Mouse (Mus musculus): ENCODE results near the gene Wdcp. TPM values are rescaled to one million over a fixed set of nuclear protein-coding genes. Genes with fewer than 3 reads are reported as not detected.
"Not testable (repeated sequence)": the region's sequence is repeated elsewhere in the genome, so short reads cannot be mapped to it uniquely, and the experiment has no call there.

The Wdcp gene
- polyA plus RNA-seq (2014; fragmentation: Nextera tagmentation; extraction: Ambion mirVana): 10.4 and 11.1 TPM in 2 replicates

DNA sequence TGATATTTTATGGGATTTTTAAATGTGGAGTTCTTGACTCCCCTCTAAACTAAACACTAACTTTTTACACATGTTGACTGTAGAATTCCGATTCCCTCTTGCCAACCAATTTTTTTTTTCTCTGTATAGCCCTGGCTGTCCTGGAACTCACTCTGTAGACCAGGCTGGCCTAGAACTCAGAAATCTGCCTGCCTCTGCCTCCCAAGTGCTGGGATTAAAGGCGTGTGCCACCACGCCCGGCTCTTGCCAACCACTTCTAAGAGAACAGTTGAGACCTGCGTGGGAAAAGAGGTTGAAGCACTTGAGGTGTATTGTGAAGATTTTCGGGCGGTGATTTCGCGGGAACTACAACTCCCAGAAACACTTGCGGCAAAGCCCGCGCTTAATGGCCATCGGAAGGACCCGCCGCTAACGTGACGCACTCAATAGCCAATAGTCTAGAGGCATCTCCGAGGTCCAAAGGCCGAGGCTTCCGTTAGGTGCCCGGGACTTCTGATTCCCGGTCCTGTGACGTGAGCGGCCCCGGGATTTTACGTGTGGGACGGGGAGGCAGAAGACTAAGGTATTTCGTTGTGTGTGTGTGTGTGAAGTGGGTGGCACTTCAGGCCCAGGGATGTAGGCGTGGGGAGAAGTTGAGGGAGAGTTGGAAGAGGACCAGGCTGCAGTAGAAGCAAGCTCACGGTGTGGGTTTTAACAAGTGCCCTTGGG, at the start of gene Wdcp:
Gene Wdcp, plus strand, starts transcription at position 414 of the 708 bp plus-strand sequence.
- Histone ChIP-seq H3K4me2 (replicated peaks) (peak within 1 kb of the TSS; percentile 80), H3K9me3 (ENCODE audit: control insufficient read depth, low read length) (no peaks in the 10 kb centered on the region), H3K4me3 (replicated peaks; ENCODE audit: low read length) (peak within 1 kb of the TSS; percentile 52), H3K9ac (peak within 1 kb of the TSS; percentile 54), H3K36me3 (replicated peaks; ENCODE audit: control insufficient read depth, insufficient read depth) (no peaks in the 10 kb centered on the region), H3K27ac (peak within 1 kb of the TSS; percentile 38; the same call in 1 of the 2 replicates), H3K4me1 (replicated peaks; ENCODE audit: control insufficient read depth, insufficient read depth, low read length) (peaks cover 16% of the 10 kb centered on the region), H3K27me3 (ENCODE audit: control insufficient read depth, insufficient read depth, low read length) (0 out of 2 replicates have a peak, but pooled peaks cover 13% of the 10 kb centered on the region)
- 1% methylated on average over 30 of the region's 30 CpGs for WGBS
- ATAC-seq (ENCODE audit: low FRiP score) (peak; percentile 93), DNase-seq (ENCODE audit: low spot score) (peak; percentile 92)

GRCm38 (mm10) chr12:4793718-4794117, 49.4 kb upstream of the Wdcp start:
- no peaks in the 10 kb centered on the region for H3K4me1 ChIP-seq (replicated peaks; ENCODE audit: control insufficient read depth, insufficient read depth, low read length)
- no peaks in the 10 kb centered on the region for H3K9me3 ChIP-seq (ENCODE audit: control insufficient read depth, low read length)
- H3K9ac ChIP-seq: no peak overlapping the region
- H3K27me3 ChIP-seq (ENCODE audit: control insufficient read depth, insufficient read depth, low read length): no peaks in the 10 kb centered on the region
- no peak overlapping the region for H3K4me3 ChIP-seq (replicated peaks; ENCODE audit: low read length)
- DNase-seq (ENCODE audit: low spot score): no peak
- H3K27ac ChIP-seq: no peak overlapping the region
- WGBS: 67% methylated on average over 1 of the region's 1 CpGs
- no peak overlapping the region for H3K4me2 ChIP-seq (replicated peaks)
- no peak for ATAC-seq (ENCODE audit: low FRiP score)
- no peaks in the 10 kb centered on the region for H3K36me3 ChIP-seq (replicated peaks; ENCODE audit: control insufficient read depth, insufficient read depth)

- H3K9me3 ChIP-seq (ENCODE audit: control insufficient read depth, low read length); ATAC-seq (ENCODE audit: low FRiP score); DNase-seq (ENCODE audit: low spot score); H3K4me1 ChIP-seq (replicated peaks; ENCODE audit: control insufficient read depth, insufficient read depth, low read length); H3K9ac ChIP-seq; H3K27ac ChIP-seq; H3K36me3 ChIP-seq (replicated peaks; ENCODE audit: control insufficient read depth, insufficient read depth); H3K4me3 ChIP-seq (replicated peaks; ENCODE audit: low read length); H3K4me2 ChIP-seq (replicated peaks); H3K27me3 ChIP-seq (ENCODE audit: control insufficient read depth, insufficient read depth, low read length): not testable (repeated sequence)
- WGBS: 88% methylated on average over 6 of the region's 6 CpGs
These were observed 45.6 kb upstream of the Wdcp start for GRCm38 (mm10) chr12:4797471-4797870.

GRCm38 (mm10) chr12:4811036-4811435, 32.1 kb upstream of the Wdcp start:
- Histone ChIP-seq H3K4me2 (replicated peaks) (no peak overlapping the region), H3K9me3 (ENCODE audit: control insufficient read depth, low read length) (no peaks in the 10 kb centered on the region), H3K4me1 (replicated peaks; ENCODE audit: control insufficient read depth, insufficient read depth, low read length) (no peaks in the 10 kb centered on the region), H3K4me3 (replicated peaks; ENCODE audit: low read length) (no peak overlapping the region), H3K9ac (no peak overlapping the region), H3K36me3 (replicated peaks; ENCODE audit: control insufficient read depth, insufficient read depth) (no peaks in the 10 kb centered on the region), H3K27me3 (ENCODE audit: control insufficient read depth, insufficient read depth, low read length) (no peaks in the 10 kb centered on the region), H3K27ac (no peak overlapping the region)
- 82% methylated on average over 4 of the region's 4 CpGs for WGBS
- DNase-seq (ENCODE audit: low spot score): no peak
- ATAC-seq (ENCODE audit: low FRiP score): no peak

DNA sequence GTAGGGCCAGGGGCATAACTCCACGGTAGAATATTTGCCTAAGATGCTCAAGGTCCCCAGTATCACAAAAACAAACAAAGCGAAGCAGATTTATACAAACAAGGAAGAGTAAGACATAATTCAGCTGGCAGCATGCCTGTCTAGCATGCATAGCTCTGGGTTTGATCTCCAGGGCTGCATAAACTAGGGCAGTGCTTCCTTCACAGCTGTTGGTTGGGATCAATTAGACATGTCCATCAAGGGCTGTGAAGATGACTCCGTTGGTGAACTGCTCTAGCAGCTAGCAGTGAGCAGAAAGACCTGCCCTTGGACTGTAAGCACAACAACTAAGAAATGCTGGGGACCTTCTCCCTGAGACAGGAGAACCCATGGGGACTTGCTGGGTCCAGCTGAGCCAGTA, 31.4 kb upstream of the Wdcp start:
- Histone ChIP-seq H3K27ac (no peak overlapping the region), H3K4me3 (replicated peaks; ENCODE audit: low read length) (no peak overlapping the region), H3K4me1 (replicated peaks; ENCODE audit: control insufficient read depth, insufficient read depth, low read length) (peaks cover 6% of the 10 kb centered on the region; the same call in 1 of the 2 replicates), H3K27me3 (ENCODE audit: control insufficient read depth, insufficient read depth, low read length) (no peaks in the 10 kb centered on the region), H3K9ac (no peak overlapping the region), H3K9me3 (ENCODE audit: control insufficient read depth, low read length) (no peaks in the 10 kb centered on the region), H3K36me3 (replicated peaks; ENCODE audit: control insufficient read depth, insufficient read depth) (no peaks in the 10 kb centered on the region), H3K4me2 (replicated peaks) (no peak overlapping the region)
- 76% methylated on average over 3 of the region's 3 CpGs for WGBS
- DNase-seq (ENCODE audit: low spot score): no peak
- ATAC-seq (ENCODE audit: low FRiP score): no peak

DNA sequence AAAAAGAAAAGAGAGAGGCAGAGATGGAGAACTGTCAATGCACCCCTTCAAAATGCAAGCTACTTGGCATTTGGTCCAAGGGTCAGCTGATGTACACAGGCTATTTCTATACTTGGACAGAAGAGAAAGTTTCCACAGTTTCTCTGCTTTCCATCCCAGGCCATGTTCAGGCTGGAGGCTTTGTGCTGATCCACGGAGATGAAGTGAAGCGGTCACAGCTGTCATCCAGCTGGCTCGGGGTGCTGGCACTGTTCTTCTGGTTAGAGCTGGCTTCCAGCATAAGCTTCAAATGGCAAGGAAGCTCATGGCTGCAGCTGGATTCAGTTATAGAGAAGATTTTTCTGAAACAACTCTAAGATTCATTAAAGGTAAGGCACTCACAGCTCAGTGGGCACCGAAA, 29.5 kb upstream of the Wdcp start:
- 88% methylated on average over 4 of the region's 4 CpGs for WGBS
- Histone ChIP-seq H3K36me3 (replicated peaks; ENCODE audit: control insufficient read depth, insufficient read depth) (no peaks in the 10 kb centered on the region), H3K4me3 (replicated peaks; ENCODE audit: low read length) (no peak overlapping the region), H3K9ac (no peak overlapping the region), H3K4me1 (replicated peaks; ENCODE audit: control insufficient read depth, insufficient read depth, low read length) (peaks cover 13% of the 10 kb centered on the region), H3K27ac (no peak overlapping the region), H3K4me2 (replicated peaks) (no peak overlapping the region), H3K9me3 (ENCODE audit: control insufficient read depth, low read length) (no peaks in the 10 kb centered on the region), H3K27me3 (ENCODE audit: control insufficient read depth, insufficient read depth, low read length) (no peaks in the 10 kb centered on the region)
- ATAC-seq (ENCODE audit: low FRiP score) (no peak), DNase-seq (ENCODE audit: low spot score) (no peak)

DNA sequence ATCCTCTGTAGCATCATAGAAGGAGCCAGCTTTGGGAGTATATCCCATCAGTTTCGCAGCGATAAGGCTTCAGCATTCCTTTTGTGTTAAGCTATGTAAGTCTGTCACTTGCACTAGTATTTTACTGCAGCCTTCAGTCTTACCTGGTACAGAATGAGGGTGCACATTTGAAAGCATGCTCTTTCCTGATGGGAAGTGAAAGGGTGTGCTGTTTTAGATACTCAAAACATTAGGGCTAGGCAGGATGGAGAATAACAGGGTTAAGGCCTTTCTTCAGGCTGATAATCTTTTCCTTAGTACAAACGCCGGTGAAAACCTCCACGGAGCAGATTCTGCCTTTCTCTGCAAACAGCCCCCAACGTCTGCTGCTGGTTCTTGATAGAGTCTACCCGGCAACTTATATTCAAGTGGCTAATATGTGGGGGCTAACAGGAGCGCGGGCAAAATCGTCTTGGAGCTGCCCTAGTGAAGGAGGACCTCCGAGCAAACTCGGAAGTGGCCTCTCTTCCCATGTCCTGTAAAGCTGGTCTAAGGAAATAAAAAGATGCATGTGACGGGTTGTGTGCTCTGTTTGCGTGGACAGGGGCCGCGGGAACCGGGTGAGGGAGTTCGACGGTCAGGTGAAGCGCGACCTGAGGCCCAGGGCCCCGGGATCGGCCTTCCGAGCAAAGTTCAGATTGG, 26.3 kb upstream of the Wdcp start:
- H3K27ac ChIP-seq: peak overlapping the region; percentile 81
- peaks cover 19% of the 10 kb centered on the region for H3K36me3 ChIP-seq (replicated peaks; ENCODE audit: control insufficient read depth, insufficient read depth)
- peak overlapping the region; percentile 67 for H3K4me3 ChIP-seq (replicated peaks; ENCODE audit: low read length)
- H3K27me3 ChIP-seq (ENCODE audit: control insufficient read depth, insufficient read depth, low read length): no peaks in the 10 kb centered on the region
- ATAC-seq (ENCODE audit: low FRiP score): peak; percentile 82
- 10% methylated on average over 24 of the region's 24 CpGs for WGBS
- no peak for DNase-seq (ENCODE audit: low spot score)
- H3K4me2 ChIP-seq (replicated peaks): peak overlapping the region; percentile 73
- peak overlapping the region; percentile 66 for H3K9ac ChIP-seq
- H3K4me1 ChIP-seq (replicated peaks; ENCODE audit: control insufficient read depth, insufficient read depth, low read length): peaks cover 18% of the 10 kb centered on the region
- H3K9me3 ChIP-seq (ENCODE audit: control insufficient read depth, low read length): no peaks in the 10 kb centered on the region

DNA sequence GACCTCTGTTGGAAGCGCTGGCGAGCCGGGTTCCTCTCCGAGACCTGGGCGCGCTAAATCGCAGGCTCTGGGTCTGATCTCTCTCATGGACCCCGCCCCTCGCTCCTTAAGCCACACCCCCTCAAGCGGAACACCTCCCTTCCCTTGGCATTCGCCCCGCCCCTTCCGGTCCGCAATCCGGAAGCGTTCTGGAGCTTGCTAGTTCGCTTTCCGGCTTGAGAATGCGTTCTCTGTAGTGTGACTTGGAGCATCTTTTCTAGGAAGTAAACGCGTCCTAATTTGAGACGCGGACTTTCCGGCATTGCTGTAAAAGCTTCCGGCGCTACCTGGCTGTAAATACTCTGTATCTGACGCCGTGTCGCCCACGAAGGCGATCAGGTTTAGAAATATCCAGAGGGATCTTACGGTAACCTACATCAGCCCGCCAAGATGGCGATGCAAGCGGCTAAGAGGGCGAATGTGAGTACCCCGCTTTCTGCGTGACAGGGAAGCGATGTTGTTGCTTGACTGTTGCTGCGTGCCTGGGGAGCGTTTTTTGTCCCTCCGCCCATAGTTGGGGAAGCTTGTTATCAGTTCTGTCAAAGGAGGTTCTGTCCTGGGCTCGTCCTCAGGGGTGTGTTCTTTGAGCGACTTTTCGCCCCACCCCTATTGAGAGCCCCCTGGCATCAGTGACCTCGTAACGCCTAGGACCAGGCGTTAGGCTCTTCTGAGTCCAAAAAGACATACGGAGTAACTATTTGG, 25.6 kb upstream of the Wdcp start, which contains the start of gene Sf3b6:
Gene Sf3b6, plus strand, starts transcription at position 184 of the 741 bp plus-strand sequence.
- Histone ChIP-seq H3K27me3 (ENCODE audit: control insufficient read depth, insufficient read depth, low read length) (no peaks in the 10 kb centered on the region), H3K36me3 (replicated peaks; ENCODE audit: control insufficient read depth, insufficient read depth) (peaks cover 26% of the 10 kb centered on the region), H3K4me3 (replicated peaks; ENCODE audit: low read length) (peak within 1 kb of the TSS; percentile 67), H3K4me1 (replicated peaks; ENCODE audit: control insufficient read depth, insufficient read depth, low read length) (peaks cover 18% of the 10 kb centered on the region), H3K9ac (peak within 1 kb of the TSS; percentile 66), H3K4me2 (replicated peaks) (peak within 1 kb of the TSS; percentile 73), H3K9me3 (ENCODE audit: control insufficient read depth, low read length) (no peaks in the 10 kb centered on the region), H3K27ac (peak within 1 kb of the TSS; percentile 81)
- WGBS: under 1% methylated on average over 49 of the region's 49 CpGs
- peak; percentile 98 for ATAC-seq (ENCODE audit: low FRiP score)
- peak; percentile 98 for DNase-seq (ENCODE audit: low spot score)

DNA sequence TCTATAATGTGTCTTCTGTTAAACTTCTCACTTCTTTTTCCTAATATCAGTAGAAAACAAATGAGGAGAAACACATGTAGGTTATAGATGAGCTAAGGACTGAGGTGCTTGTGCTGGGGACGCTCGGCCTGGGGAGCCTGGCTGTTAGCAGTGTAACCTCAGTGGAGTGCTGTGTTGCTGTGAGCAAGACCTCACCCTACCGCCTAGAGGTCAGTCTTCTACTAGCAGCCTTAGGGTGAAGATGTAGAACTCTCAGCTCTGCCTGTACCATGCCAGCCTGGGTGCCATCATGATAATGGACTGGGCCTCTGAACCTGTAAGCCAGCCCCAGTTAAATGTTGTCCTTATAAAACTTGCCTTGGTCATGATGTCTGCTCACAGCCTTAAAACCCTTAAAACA, 15.8 kb upstream of the Wdcp start:
- ATAC-seq (ENCODE audit: low FRiP score) (no peak), DNase-seq (ENCODE audit: low spot score) (no peak)
- no peaks in the 10 kb centered on the region for H3K9me3 ChIP-seq (ENCODE audit: control insufficient read depth, low read length)
- H3K4me1 ChIP-seq (replicated peaks; ENCODE audit: control insufficient read depth, insufficient read depth, low read length): no peaks in the 10 kb centered on the region
- no peak overlapping the region for H3K27ac ChIP-seq
- 84% methylated on average over 3 of the region's 3 CpGs for WGBS
- no peak overlapping the region for H3K4me2 ChIP-seq (replicated peaks)
- no peak overlapping the region for H3K9ac ChIP-seq
- H3K4me3 ChIP-seq (replicated peaks; ENCODE audit: low read length): no peak overlapping the region
- H3K27me3 ChIP-seq (ENCODE audit: control insufficient read depth, insufficient read depth, low read length): no peaks in the 10 kb centered on the region
- peaks cover 68% of the 10 kb centered on the region for H3K36me3 ChIP-seq (replicated peaks; ENCODE audit: control insufficient read depth, insufficient read depth)
